ENCODE assay signal across 22 mouse cellular contexts in the genomic region with DNA sequence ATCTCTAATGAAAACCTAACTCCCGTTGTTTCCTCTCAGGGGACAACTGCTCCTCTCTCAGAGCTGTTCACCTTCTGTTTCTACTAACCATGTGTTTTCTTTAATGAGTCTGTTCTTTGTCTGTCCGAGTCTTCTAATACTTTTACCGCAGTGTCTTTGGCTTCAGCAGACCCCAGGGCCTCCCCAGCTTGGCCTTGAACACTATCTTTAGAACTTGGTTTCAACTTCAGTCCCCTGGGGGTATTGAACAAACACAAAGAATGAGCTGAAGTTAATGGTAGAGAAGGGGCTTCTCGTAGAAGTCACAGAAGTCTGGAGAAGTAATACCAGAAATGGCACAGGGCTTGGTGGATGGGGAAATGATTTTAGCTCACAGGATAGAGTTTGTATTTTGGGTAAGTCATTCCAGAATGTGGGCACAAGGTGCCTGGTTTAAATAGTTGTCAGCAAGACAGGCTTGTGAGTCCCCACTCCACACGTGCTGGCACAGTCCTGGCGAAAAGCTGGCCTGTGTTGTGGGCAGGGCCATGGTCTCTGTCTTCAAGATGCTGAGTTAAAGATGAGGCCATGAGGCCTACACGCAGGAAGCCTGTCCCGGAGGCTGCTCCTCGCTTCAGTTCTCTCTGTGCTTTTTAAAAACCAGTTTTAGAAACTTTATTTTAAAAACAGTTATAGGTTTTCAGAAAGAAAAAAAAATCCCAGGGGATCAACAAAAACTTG. TPM values are rescaled to one million over a fixed set of nuclear protein-coding genes. Genes with fewer than 3 reads are reported as not detected.
"Had no signal": no experiment of that assay in that cellular context is flagged by ENCODE, and none has a peak within 500 bp of the region (broad histone marks: within the 10 kb centered on the region; RNA-seq: fewer than 3 reads in every experiment).

No protein-coding gene starts in this region.

- H3K4me2 ChIP-seq: lung, embryonic 14.5 days; midbrain, embryonic 11.5 days; midbrain, embryonic 13.5 days; midbrain, embryonic 15.5 days; neural tube, embryonic 12.5 days; stomach, embryonic 15.5 days had no signal

- H3K27me3 ChIP-seq: midbrain, embryonic 15.5 days; stomach, embryonic 15.5 days had no signal

- H3K4me1 ChIP-seq: midbrain, embryonic 13.5 days; midbrain, embryonic 15.5 days; neural tube, embryonic 12.5 days had no signal

- H3K27ac ChIP-seq: macrophage; midbrain, embryonic 13.5 days; midbrain, embryonic 15.5 days; neural tube, embryonic 12.5 days; stomach, embryonic 15.5 days; stomach, postnatal 0 days had no signal

- DNase-seq: lung, embryonic 14.5 days; lung, postnatal 14 days; right cerebral cortex, postnatal 14 days; thymus, adult 2 months; thymus, postnatal 25 days; thymus, postnatal 4 days had no signal

- H3K36me3 ChIP-seq: midbrain, embryonic 13.5 days; midbrain, embryonic 15.5 days; neural tube, embryonic 12.5 days; stomach, embryonic 15.5 days had no signal

- H3K9me3 ChIP-seq: megakaryocyte, embryonic 14.5 days; midbrain, embryonic 13.5 days; midbrain, embryonic 15.5 days; neural tube, embryonic 12.5 days; stomach, embryonic 15.5 days had no signal

- H3K9ac ChIP-seq: lung, embryonic 14.5 days; midbrain, embryonic 13.5 days; midbrain, embryonic 15.5 days; neural tube, embryonic 12.5 days; stomach, embryonic 15.5 days had no signal

- ATAC-seq: midbrain, embryonic 13.5 days; midbrain, embryonic 15.5 days had no signal

- H3K4me3 ChIP-seq: megakaryocyte, embryonic 14.5 days; midbrain, embryonic 13.5 days; midbrain, embryonic 15.5 days; neural tube, embryonic 12.5 days; stomach, embryonic 15.5 days had no signal

RNA-seq across cellular contexts. Expression of gene Sec14l4, which starts 5.3 kb away (rescaled TPM):
- total RNA-seq: megakaryocyte progenitor cell, adult 5-6 weeks; midbrain, postnatal 0 days; monocyte, adult 5-6 weeks; neutrophil, adult 5-6 weeks had no signal
- polyA plus RNA-seq: macrophage; midbrain, embryonic 11.5 days; midbrain, embryonic 13.5 days; midbrain, embryonic 15.5 days; neural tube, embryonic 14.5 days had no signal

RNA-seq across cellular contexts. Expression of gene Sec14l3, which starts 28.1 kb away (rescaled TPM):
- total RNA-seq: megakaryocyte progenitor cell, adult 5-6 weeks; monocyte, adult 5-6 weeks; neutrophil, adult 5-6 weeks had no signal
- polyA plus RNA-seq: liver, embryonic 16.5 days; macrophage; midbrain, embryonic 11.5 days; midbrain, embryonic 13.5 days; neural tube, embryonic 12.5 days; spleen, adult 2 months; urinary bladder, adult 2 months had no signal

RNA-seq across cellular contexts. Expression of gene Gal3st1, which starts 53.1 kb away (rescaled TPM):
- total RNA-seq: neutrophil, adult 5-6 weeks had no signal
- polyA plus RNA-seq: macrophage; midbrain, embryonic 11.5 days had no signal

RNA-seq across cellular contexts. Expression of gene Mtfp1, which starts 58.7 kb away (rescaled TPM):
- total RNA-seq: neutrophil, adult 5-6 weeks had no signal

RNA-seq across cellular contexts. Expression of gene 4930556J24Rik, which starts 59.9 kb away (rescaled TPM):
- total RNA-seq: megakaryocyte progenitor cell, adult 5-6 weeks; monocyte, adult 5-6 weeks; neutrophil, adult 5-6 weeks had no signal
- polyA plus RNA-seq: macrophage; midbrain, embryonic 11.5 days; spleen, adult 2 months; thymus, adult 2 months had no signal
